Mouse (Mus musculus): ENCODE results near the gene Elf2. TPM values are rescaled to one million over a fixed set of nuclear protein-coding genes. Genes with fewer than 3 reads are reported as not detected.
"Not testable (repeated sequence)": the region's sequence is repeated elsewhere in the genome, so short reads cannot be mapped to it uniquely, and the experiment has no call there.

Elf2 gene
- total RNA-seq, 2 experiments from 2014 or later, result 37.4 to 40.1 TPM

DNA sequence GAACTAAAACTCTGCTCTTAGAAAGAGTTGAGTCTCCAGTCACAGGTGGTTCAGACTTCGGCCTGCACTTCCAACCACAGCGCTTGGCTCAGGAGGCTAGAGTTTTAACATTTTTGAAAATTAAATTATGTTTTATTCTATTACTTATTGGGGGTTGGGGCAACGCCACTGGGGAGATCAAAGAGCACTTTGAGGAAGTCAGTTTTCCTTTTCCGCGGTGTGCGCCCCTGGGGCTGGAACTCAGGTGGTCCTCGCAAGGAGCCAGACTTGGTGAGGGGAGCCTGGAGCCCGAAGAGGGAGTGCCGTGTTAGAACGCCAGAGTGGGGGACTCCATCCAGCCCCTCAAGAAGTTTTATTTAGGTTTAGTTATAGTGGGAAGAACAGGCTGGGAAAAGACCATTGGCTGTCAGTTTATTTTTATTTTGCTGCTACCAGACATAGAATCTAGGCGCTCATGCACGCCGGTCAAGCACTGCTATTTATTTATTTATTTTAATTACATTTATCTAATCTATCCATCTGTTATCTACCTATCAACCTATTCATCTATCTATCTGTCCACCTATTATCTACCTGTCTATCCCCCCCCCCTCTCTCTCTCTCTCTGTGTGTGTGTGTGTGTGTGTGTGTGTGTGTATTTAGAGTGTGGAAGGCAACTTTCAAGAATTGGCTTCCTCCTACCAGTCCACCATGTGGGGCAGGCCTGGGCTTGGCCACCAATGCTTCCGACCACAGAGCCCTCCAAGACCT is 19.3 kb upstream of the Elf2 start:
- DNase-seq (ENCODE audit: low spot score in 2 of 2), result no peak

- peak; percentile 61 to 68 for DNase-seq (ENCODE audit: low spot score in 2 of 2)
These were observed 18.4 kb upstream of the Elf2 start for GRCm38 (mm10) chr3:51358660-51359557.

DNA sequence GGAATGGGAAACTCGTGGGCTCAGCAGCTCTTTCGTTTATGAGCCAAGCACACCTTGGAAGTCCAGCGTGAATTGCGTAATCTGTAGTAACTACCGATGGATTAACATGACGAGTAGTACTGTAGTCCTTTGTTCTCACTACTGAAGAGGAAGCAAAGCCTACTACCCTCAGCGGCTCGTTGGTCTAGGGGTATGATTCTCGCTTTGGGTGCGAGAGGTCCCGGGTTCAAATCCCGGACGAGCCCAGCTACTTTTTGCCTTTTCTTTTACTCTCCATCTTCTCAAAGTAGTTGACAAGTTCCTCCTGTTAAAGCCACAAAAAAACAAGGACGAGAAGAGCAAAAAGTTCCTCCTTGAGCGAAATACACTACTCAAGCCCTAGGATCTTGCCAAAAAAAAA is 17.7 kb upstream of the Elf2 start:
- DNase-seq (ENCODE audit: low spot score in 2 of 2), result peak; percentile 63 to 75

- DNase-seq (ENCODE audit: low spot score in 2 of 2), result peak in 1 of 2 experiments; percentile 26
These were observed 17.2 kb upstream of the Elf2 start for GRCm38 (mm10) chr3:51357624-51358023.

DNA sequence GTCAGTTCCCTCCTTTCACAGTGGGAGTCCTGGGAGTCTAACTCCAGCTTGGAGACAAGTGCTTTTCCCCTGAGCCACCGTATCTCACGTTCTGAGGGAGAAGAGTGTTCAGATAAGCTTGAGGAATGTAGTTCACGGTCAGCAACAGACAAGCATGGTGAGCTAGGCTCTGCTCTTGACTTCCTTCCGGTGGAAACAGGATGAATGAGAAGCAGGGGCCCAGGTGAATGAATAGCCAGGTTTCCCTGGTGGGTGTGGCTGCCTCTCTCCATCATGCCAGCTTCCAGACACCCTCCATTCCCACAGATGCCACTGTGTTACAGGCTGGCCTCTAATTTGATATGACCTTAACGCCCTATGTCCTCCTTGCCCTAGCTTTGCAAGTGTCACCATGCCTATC is 16.6 kb upstream of the Elf2 start:
- DNase-seq (ENCODE audit: low spot score in 2 of 2), result no peak

- DNase-seq (ENCODE audit: low spot score in 2 of 2), result not testable (repeated sequence)
These were observed 14.5 kb upstream of the Elf2 start for GRCm38 (mm10) chr3:51354956-51355355.

DNA sequence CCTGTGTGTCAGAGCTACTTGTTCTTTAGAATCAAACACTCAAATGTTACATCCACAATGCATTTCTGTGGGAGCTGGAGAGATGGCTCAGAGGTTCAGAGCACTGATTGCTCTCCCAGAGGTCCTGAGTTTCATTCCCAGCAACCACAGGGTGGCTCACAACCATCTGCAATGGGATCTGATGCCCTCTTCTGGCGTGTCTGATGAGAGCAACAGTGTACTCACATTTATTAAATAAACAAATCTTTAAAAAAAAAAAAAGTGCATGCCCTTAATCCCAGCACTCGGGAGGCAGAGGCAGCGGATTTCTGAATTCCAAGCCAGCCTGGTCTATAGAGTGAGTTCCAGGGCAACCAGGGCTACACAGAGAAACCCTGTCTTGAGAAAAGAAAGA is 13.6 kb upstream of the Elf2 start:
- DNase-seq (ENCODE audit: low spot score in 2 of 2), result no peak

DNA sequence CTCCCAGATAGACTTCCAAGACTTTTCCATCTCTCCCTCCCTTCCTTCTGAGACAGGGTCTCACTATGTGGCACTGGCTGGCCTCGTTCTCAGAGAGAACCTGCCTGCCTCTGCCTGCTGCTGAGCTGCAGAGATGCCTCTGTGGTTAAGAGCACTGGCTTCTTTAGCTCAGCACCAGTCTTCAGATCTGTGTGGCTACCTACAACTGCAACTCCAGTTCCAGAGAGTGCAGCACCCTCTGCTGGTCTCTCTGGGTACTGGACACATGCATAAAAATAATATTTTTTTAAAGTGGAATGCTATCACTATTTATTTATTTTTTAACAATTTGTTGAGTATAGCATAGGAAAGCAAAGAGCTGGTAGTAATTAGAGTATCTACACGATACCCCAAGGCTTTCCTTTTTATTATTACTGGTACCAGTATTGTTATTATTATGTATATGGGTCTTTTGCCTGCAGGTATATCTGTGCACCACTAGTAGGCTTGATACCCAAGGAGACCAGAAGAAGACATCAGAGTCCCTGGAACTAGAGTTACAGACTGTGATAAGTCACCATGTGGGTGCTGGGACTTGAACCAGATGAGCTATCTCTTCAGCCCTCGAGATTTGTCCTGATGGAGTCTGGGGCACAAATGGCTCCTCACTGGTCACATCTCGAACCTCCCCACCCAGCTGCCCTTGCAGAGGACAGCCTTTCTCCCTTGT is 13.0 kb upstream of the Elf2 start:
- peak in 1 of 2 experiments; percentile 44 for DNase-seq (ENCODE audit: low spot score in 2 of 2)

DNA sequence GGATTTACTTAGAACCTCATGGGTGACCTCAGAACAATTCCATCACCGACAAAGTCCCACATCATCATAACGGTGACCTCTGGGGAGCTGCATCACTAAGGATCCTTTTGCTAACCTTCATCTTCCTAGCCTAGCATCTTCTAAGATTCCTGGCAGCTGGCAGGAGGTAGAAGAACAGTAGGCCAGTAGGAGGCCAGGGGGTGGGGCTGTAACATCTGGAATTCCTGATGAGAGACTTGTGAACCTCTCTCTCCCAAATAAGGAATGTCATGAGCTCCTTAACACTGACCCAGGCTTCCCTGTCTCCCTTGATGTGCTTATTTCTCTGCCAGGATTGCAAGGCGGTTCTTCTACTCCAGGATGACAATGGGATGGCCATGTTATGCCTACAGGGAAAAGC is 10.3 kb upstream of the Elf2 start:
- DNase-seq (ENCODE audit: low spot score in 2 of 2), result no peak

DNA sequence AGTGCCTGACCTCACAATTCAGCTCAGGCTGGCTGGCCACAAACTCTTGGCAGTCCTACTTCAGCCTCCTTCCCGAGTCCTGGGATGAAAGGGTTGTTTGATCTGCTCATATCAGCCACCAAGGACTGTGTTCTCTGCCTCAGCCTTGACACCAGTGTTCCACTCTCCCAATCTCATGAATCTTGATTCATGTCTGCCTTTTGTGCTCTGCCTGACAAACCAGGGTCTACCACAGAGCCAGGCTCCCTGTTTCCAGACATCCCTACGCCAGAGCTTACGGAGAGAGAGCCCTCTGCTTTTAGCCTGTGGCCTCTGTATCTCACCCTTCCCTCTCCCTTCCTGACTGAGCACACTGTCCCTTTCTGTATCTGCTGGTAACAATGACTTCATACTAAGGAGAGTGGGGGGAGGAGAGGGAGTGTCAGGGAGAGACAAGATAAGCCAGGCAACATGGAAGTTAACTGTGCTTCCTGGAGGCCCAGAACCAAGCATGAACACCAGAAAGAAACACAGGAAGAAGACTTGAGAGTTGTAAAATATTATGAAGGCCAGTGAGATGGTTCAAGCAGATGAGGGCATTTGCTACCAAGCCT is 8.3 kb upstream of the Elf2 start:
- no peak for DNase-seq (ENCODE audit: low spot score in 2 of 2)

- not testable (repeated sequence) for DNase-seq (ENCODE audit: low spot score in 2 of 2)
These were observed 4.6 kb upstream of the Elf2 start for GRCm38 (mm10) chr3:51345017-51345416.

- not testable (repeated sequence) for DNase-seq (ENCODE audit: low spot score in 2 of 2)
These were observed 3.7 kb upstream of the Elf2 start for GRCm38 (mm10) chr3:51344182-51344581.

DNA sequence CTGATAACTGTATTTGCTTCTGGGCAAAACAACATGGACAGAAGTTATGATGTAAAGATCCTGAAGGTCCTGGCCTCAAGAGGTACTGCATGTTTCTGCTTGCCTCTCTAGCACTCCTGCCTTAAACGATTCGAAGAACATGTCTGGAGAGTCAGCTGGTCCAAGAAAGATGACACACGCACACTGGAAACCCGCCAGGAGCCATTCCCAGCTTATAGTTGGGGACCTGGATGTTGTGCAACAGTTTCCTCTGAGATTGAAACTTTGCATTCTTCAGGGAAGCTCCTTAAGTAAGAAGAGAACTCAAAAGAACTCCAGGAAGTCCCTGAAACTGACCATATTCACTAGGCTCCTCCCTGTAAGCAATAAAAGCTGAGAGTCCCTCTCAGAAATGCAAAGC is 2.8 kb upstream of the Elf2 start:
- DNase-seq (ENCODE audit: low spot score in 2 of 2), result no peak

GRCm38 (mm10) chr3:51342152-51342551 is 1.7 kb upstream of the Elf2 start:
- no peak for DNase-seq (ENCODE audit: low spot score in 2 of 2)

DNA sequence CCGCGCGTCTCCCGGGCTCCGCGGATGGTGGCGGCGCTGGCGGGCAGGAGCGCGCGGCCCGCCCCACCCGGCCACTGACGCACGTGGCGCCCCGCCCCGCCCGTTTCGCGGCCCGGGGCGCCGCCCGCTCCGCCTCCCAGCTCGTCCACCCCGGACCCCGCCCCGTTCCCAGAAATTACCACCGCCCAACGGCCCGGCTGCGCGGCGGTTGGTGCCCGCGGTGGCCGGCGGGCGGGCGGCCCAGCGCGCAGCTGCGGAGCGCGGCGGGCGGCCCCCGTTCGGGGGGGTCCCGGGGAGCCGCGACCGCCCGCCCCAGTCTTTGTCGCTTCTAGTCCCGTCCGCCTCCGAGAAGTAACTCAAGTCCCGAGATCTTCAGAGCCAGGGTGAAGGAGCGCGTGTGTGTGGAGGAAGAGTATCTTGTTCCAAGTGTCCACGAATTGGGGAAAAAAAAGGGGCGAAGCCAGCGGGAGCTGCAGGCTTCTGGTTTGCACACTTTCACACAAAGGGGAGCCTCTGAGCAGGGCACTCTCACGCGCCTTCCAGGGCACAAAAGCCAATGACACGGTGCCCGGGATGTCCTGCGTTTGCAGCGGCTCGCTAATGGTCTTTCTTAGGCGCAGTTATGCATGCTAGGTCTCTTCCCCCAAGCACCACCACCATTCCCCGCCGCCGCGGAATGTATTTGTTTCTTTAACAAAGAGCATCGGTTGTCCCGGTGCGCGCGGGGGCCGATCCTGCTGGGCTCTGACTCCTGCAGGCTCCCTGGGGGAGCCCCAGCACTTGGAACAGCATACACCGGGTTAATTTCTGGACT is 1.0 kb upstream of the Elf2 start:
- DNase-seq (ENCODE audit: low spot score in 2 of 2), result peak; percentile 74 to 83

- DNase-seq (ENCODE audit: low spot score in 2 of 2), result peak; percentile 32 to 72
These were observed 520 bp downstream of the Elf2 start for GRCm38 (mm10) chr3:51339734-51340551.

- DNase-seq (ENCODE audit: low spot score in 2 of 2), result no peak
These were observed 1.1 kb downstream of the Elf2 start for GRCm38 (mm10) chr3:51339378-51339733.

DNA sequence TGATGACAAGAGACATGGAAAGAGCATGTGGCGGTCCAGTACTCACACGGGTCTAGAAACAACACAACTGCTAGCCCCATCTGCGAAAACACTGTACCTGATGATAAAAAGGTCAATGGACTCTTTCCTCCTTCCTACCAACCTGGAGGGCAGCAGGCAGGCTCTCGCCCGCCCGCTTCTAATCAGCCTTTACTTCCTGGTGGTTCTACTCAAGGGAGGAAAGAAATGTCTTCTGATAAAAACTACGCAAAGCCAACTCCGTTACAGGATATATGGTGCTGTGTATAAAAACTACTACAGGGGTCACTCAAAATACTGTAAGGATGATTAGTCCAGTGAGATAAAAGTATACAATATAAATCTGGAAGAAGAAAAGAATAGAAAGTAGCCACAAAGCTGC is 5.1 kb downstream of the Elf2 start:
- DNase-seq (ENCODE audit: low spot score in 2 of 2), result no peak

GRCm38 (mm10) chr3:51333950-51334349 is 6.5 kb downstream of the Elf2 start:
- DNase-seq (ENCODE audit: low spot score in 2 of 2), result no peak
